Mouse (Mus musculus) kidney, adult 2 months (tissue): ENCODE results near the gene Fam83g.

Source experiments
- CTCF ChIP-seq: fragments of 200-500 bp; conservative IDR thresholded peaks from 2 replicates; pipeline ENCODE4 v1.5.1; 2011; ENCODE audit warnings: low read depth, mild to moderate bottlenecking, control low read depth, low read length, moderate library complexity, mixed read lengths; ENCODE audit not compliant: insufficient read depth, insufficient read length
- POLR2A ChIP-seq: fragments of 200-500 bp; IDR thresholded peaks from one replicate; pipeline ENCODE4 v1.6.1; 2011; ENCODE audit warnings: low read depth, low read length, control low read depth

GRCm38 (mm10) chr11:61647956-61648748 is 35.7 kb upstream of the Fam83g start:
- no peak for TF ChIP-seq CTCF
- no peak for TF ChIP-seq POLR2A
